Mouse (Mus musculus) megakaryocyte-erythroid progenitor cell, adult 5-6 weeks (primary cell): ENCODE data around the gene Zdhhc3. TPM values are rescaled to one million over a fixed set of nuclear protein-coding genes. Genes with fewer than 3 reads are reported as not detected.

Experiments used
- ATAC-seq: replicated peaks from 2 replicates; pipeline ENCODE4 v1.8.0; 2016; ENCODE audit warnings: mild to moderate bottlenecking, inconsistent platforms; ENCODE audit not compliant: severe bottlenecking, poor library complexity, low FRiP score, low TSS enrichment
- total RNA-seq, 2 experiments: library from RNA; stranded (forward) in 1 of 2; stranded (reverse) in 1 of 2; fragments of 200-1000, 215-1000 nt in 1 of 2; fragments of >200 nt in 1 of 2; fragmentation: Nextera tagmentation in 1 of 2; gene quantifications; 2 replicates each; pipeline ENCODE4 v1.2.3; 2014 to 2017

The Zdhhc3 gene
- total RNA-seq, 2 experiments from 2014 or later, result 37.7 to 53.0 TPM

- ATAC-seq, result peak; percentile 81
Observed at GRCm38 (mm10) chr9:123123571-123124412, 10.8 kb upstream of the Zdhhc3 start.

GRCm38 (mm10) chr9:123123017-123123416 lies 10.0 kb upstream of the Zdhhc3 start:
- ATAC-seq, result no peak

- no peak for ATAC-seq
Observed at GRCm38 (mm10) chr9:123115566-123115965, 2.6 kb upstream of the Zdhhc3 start.

- no peak; the same call in 1 of the 2 replicates for ATAC-seq
Observed at GRCm38 (mm10) chr9:123113931-123114330, 926 bp upstream of the Zdhhc3 start.

GRCm38 (mm10) chr9:123111751-123112221 lies 1.2 kb downstream of the Zdhhc3 start:
- peak; percentile 9; the same call in 1 of the 2 replicates for ATAC-seq

- no peak for ATAC-seq
Observed at GRCm38 (mm10) chr9:123109188-123109587, 3.8 kb downstream of the Zdhhc3 start.

GRCm38 (mm10) chr9:123107186-123107585 lies 5.8 kb downstream of the Zdhhc3 start:
- peak; percentile 73 for ATAC-seq

GRCm38 (mm10) chr9:123104362-123104761 lies 8.6 kb downstream of the Zdhhc3 start:
- ATAC-seq, result no peak

GRCm38 (mm10) chr9:123103425-123103824 lies 9.6 kb downstream of the Zdhhc3 start:
- no peak for ATAC-seq

GRCm38 (mm10) chr9:123099631-123100455 lies 13.2 kb downstream of the Zdhhc3 start:
- peak; percentile 86 for ATAC-seq

- no peak for ATAC-seq
Observed at GRCm38 (mm10) chr9:123090844-123091243, 22.2 kb downstream of the Zdhhc3 start.

- peak; percentile 31 for ATAC-seq
Observed at GRCm38 (mm10) chr9:123087558-123087957, 25.4 kb downstream of the Zdhhc3 start.

- no peak for ATAC-seq
Observed at GRCm38 (mm10) chr9:123085373-123085772, 27.6 kb downstream of the Zdhhc3 start.

- no peak for ATAC-seq
Observed at GRCm38 (mm10) chr9:123080796-123081195, 32.2 kb downstream of the Zdhhc3 start.

- ATAC-seq, result no peak
Observed at GRCm38 (mm10) chr9:123080355-123080754, 32.6 kb downstream of the Zdhhc3 start.

GRCm38 (mm10) chr9:123079149-123079548 lies 33.9 kb downstream of the Zdhhc3 start:
- peak; percentile 95 for ATAC-seq

GRCm38 (mm10) chr9:123060172-123060571 lies 52.8 kb downstream of the Zdhhc3 start:
- ATAC-seq, result no peak

GRCm38 (mm10) chr9:123058724-123059292 lies 54.2 kb downstream of the Zdhhc3 start:
- peak; percentile 65 for ATAC-seq

- no peak for ATAC-seq
Observed at GRCm38 (mm10) chr9:123047665-123048064, 65.3 kb downstream of the Zdhhc3 start.

- no peak for ATAC-seq
Observed at GRCm38 (mm10) chr9:123034426-123034825, 78.6 kb downstream of the Zdhhc3 start, which contains the start of gene Tgm4. Gene Tgm4 (plus strand): TSS chr9:123034726.
